Mouse (Mus musculus): ENCODE data around the gene Atp8a2.

DNA sequence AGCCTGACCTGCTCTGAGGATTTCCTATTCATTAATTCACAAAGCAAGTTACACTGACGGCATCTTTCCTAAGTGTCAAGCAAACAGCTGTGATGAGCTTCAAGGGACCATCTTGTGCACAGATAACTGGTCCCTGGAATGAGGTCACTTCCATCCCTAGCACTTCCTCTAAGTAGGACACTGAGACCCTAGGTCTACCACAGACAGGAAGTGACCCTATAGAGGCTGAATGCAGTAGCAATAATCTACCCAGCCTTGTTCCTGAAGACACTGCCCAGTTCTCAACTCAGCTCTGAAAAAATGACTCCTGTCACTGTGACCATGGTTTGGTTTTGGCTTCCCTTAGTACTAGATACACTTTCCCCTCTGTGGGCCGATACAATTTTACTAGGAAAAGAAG, 219.0 kb downstream of the Atp8a2 start:
- TF ChIP-seq POLR2A (IDR thresholded peaks at IDR 0.05; ENCODE audit: borderline replicate concordance, extremely low read depth, insufficient read depth, insufficient read length, poor library complexity, severe bottlenecking) (no peak), CTCF (IDR thresholded peaks at IDR 0.05; ENCODE audit: borderline replicate concordance, extremely low read depth, insufficient read depth, insufficient read length) (no peak)
